Mouse (Mus musculus): Measurements from ENCODE around the gene Gm10282. TPM values are rescaled to one million over a fixed set of nuclear protein-coding genes. Genes with fewer than 3 reads are reported as not detected.

Gm10282 gene
- polyA plus RNA-seq (2012; rRNA removed; ENCODE audit: low replicate concordance), result not detected in 2 replicates

GRCm38 (mm10) chr8:72305210-72305905, at the start of gene Gm10282:
TSS of gene Gm10282 (minus strand) at chr8:72305260.

GRCm38 (mm10) chr8:72318801-72319322, 13.8 kb upstream of the Gm10282 start, which contains the start of gene Klf2:
TSS of gene Klf2 (plus strand) at chr8:72319033.

Other genes starting within 250 kb of the Gm10282 start
- not detected in 2 replicates for gene Olfr373, start 222.1 kb downstream of the Gm10282 start, polyA plus RNA-seq (2012; rRNA removed; ENCODE audit: low replicate concordance)
- gene Olfr374, start 198.2 kb downstream of the Gm10282 start, polyA plus RNA-seq (2012; rRNA removed; ENCODE audit: low replicate concordance), result not detected in 2 replicates
- 13.1 and 18.1 TPM in 2 replicates for gene Tpm4, start 170.3 kb downstream of the Gm10282 start, polyA plus RNA-seq (2012; rRNA removed; ENCODE audit: low replicate concordance)
- gene Rab8a, start 144.1 kb downstream of the Gm10282 start, polyA plus RNA-seq (2012; rRNA removed; ENCODE audit: low replicate concordance), result 39.6 and 59.2 TPM in 2 replicates
- gene Hsh2d, start 115.6 kb downstream of the Gm10282 start, polyA plus RNA-seq (2012; rRNA removed; ENCODE audit: low replicate concordance), result 3.3 and 3.4 TPM in 2 replicates
- gene Cib3, start 92.4 kb downstream of the Gm10282 start, polyA plus RNA-seq (2012; rRNA removed; ENCODE audit: low replicate concordance), result 0.27 TPM in 1 of 2 replicates, not detected in the other
- not detected in 2 replicates for gene Gm11034, start 91.6 kb downstream of the Gm10282 start, polyA plus RNA-seq (2012; rRNA removed; ENCODE audit: low replicate concordance)
- 17.5 and 26.9 TPM in 2 replicates for gene Fam32a, start 85.5 kb downstream of the Gm10282 start, polyA plus RNA-seq (2012; rRNA removed; ENCODE audit: low replicate concordance)
- gene Ap1m1, start 65.2 kb downstream of the Gm10282 start, polyA plus RNA-seq (2012; rRNA removed; ENCODE audit: low replicate concordance), result 35.4 and 46.7 TPM in 2 replicates
- gene Klf2, start 13.8 kb upstream of the Gm10282 start, polyA plus RNA-seq (2012; rRNA removed; ENCODE audit: low replicate concordance), result 15.6 and 42.1 TPM in 2 replicates
- 17.3 and 17.9 TPM in 2 replicates for gene Eps15l1, start 116.2 kb upstream of the Gm10282 start, polyA plus RNA-seq (2012; rRNA removed; ENCODE audit: low replicate concordance)
- not detected in 2 replicates for gene Calr3, start 138.6 kb upstream of the Gm10282 start, polyA plus RNA-seq (2012; rRNA removed; ENCODE audit: low replicate concordance)
- gene 1700030K09Rik, start 138.6 kb upstream of the Gm10282 start, polyA plus RNA-seq (2012; rRNA removed; ENCODE audit: low replicate concordance), result 2.3 and 3.4 TPM in 2 replicates
- 35.4 and 46.2 TPM in 2 replicates for gene Cherp, start 170.0 kb upstream of the Gm10282 start, polyA plus RNA-seq (2012; rRNA removed; ENCODE audit: low replicate concordance)
- gene Slc35e1, start 187.4 kb upstream of the Gm10282 start, polyA plus RNA-seq (2012; rRNA removed; ENCODE audit: low replicate concordance), result 112 and 120 TPM in 2 replicates
- gene Med26, start 243.0 kb upstream of the Gm10282 start, polyA plus RNA-seq (2012; rRNA removed; ENCODE audit: low replicate concordance), result 8.5 and 14.0 TPM in 2 replicates

Data from duodenum, adult 2 months (tissue).